Mouse (Mus musculus) heart, embryonic 14.5 days (tissue): Measurements from ENCODE around the gene Adcy5. TPM values are rescaled to one million over a fixed set of nuclear protein-coding genes. Genes with fewer than 3 reads are reported as not detected.

ENCODE experiments used
- ATAC-seq: fragments of 200-750 bp; cut with Nextera tagmentation; 2 replicates; pipeline ENCODE4 v1.8.0; 2017; ENCODE audit warnings: low read depth, moderate TSS enrichment; ENCODE audit not compliant: insufficient number of reproducible peaks, insufficient read depth, low FRiP score
- H3K27ac ChIP-seq, 2 experiments: fragments of 200-500 bp in 1 of 2; fragments of 300-500 bp in 1 of 2; sonication (generic) in 1 of 2; replicated peaks in 1 of 2; 2 replicates each; pipeline ENCODE4 v1.5.1; 2012 to 2014; ENCODE audit warnings: low read depth in 2 of 2, low read length in 2 of 2, control low read depth in 1 of 2, mild to moderate bottlenecking in 1 of 2, mixed read lengths in 1 of 2; ENCODE audit not compliant: control insufficient read depth in 1 of 2, insufficient read depth in 1 of 2
- H3K27me3 ChIP-seq: fragments of 300-500 bp; sonication (generic); 2 replicates; pipeline ENCODE4 v1.6.1; 2014; ENCODE audit warnings: mild to moderate bottlenecking, low read length, control low read depth; ENCODE audit not compliant: control insufficient read depth, insufficient read depth
- H3K36me3 ChIP-seq: fragments of 300-500 bp; sonication (generic); 2 replicates; pipeline ENCODE4 v1.6.1; 2014; ENCODE audit warnings: mild to moderate bottlenecking, control low read depth, low read length, mixed read lengths; ENCODE audit not compliant: control insufficient read depth, insufficient read depth
- H3K4me1 ChIP-seq, 2 experiments: fragments of 200-500 bp in 1 of 2; fragments of 300-500 bp in 1 of 2; sonication (generic) in 1 of 2; 2 replicates each; pipeline ENCODE4 v1.6.1; 2012 to 2014; ENCODE audit warnings: low read length in 2 of 2, control low read depth in 1 of 2, mixed read lengths in 1 of 2; ENCODE audit not compliant: control insufficient read depth in 2 of 2, insufficient read depth in 2 of 2
- H3K4me2 ChIP-seq: fragments of 300-500 bp; sonication (generic); 2 replicates; pipeline ENCODE4 v1.6.1; 2014; ENCODE audit warnings: mild to moderate bottlenecking, low read length
- H3K4me3 ChIP-seq, 2 experiments: fragments of 200-500 bp in 1 of 2; fragments of 300-500 bp in 1 of 2; sonication (generic) in 1 of 2; 2 replicates each; pipeline ENCODE4 v1.5.1; 2012 to 2014; ENCODE audit warnings: low read length in 2 of 2, mild to moderate bottlenecking in 2 of 2, control low read depth in 1 of 2, low read depth in 1 of 2, moderate library complexity in 1 of 2; ENCODE audit not compliant: control insufficient read depth in 1 of 2, insufficient read depth in 1 of 2
- H3K9ac ChIP-seq: fragments of 300-500 bp; sonication (generic); 2 replicates; pipeline ENCODE4 v1.6.1; 2014; ENCODE audit warnings: mild to moderate bottlenecking, low read length
- H3K9me3 ChIP-seq: fragments of 300-500 bp; sonication (generic); 2 replicates; pipeline ENCODE4 v1.6.1; 2016; ENCODE audit warnings: low read length, control low read depth; ENCODE audit not compliant: control insufficient read depth
- WGBS: fragments of 180-500 bp; shearing (Covaris S2); extraction: QIAGEN DNeasy Blood & Tissue Kit; methylation state at CpG from one replicate; pipeline ENCODE4 v1.1.7; 2014; 5-methylcytosine and 5-hydroxymethylcytosine counted together
- polyA plus RNA-seq: library from polyadenylated mRNA; unstranded; fragments of >200 nt; fragmentation: Nextera tagmentation; extraction: Ambion mirVana; gene quantifications from 2 replicates; pipeline ENCODE4 v1.2.1, GENCODE M21; 2014

Adcy5 gene
- polyA plus RNA-seq, 1 experiment from 2014 or later: 11.4 TPM

- H3K9me3 ChIP-seq: no peaks in the 10 kb centered on the region
- peaks cover 11 to 12% of the 10 kb centered on the region in 2 experiments; a peak in 3 of 4 replicates for H3K4me1 ChIP-seq
- no peak overlapping the region for H3K4me2 ChIP-seq
- peaks cover 59% of the 10 kb centered on the region for H3K36me3 ChIP-seq
- WGBS: 82% methylated on average over 7 of the region's 7 CpGs
- H3K9ac ChIP-seq: no peak overlapping the region
- no peaks in the 10 kb centered on the region for H3K27me3 ChIP-seq
- no peak overlapping the region for H3K4me3 ChIP-seq
- H3K27ac ChIP-seq: no peak overlapping the region
- no peak for ATAC-seq
Observed at GRCm38 (mm10) chr16:35305226-35305625, 150.5 kb downstream of the Adcy5 start.

- ATAC-seq: no peak
- no peaks in the 10 kb centered on the region for H3K27me3 ChIP-seq
- H3K27ac ChIP-seq: no peak overlapping the region
- H3K4me2 ChIP-seq: no peak overlapping the region
- no peaks in the 10 kb centered on the region for H3K9me3 ChIP-seq
- peaks cover 15 to 17% of the 10 kb centered on the region in 2 experiments; a peak in 3 of 4 replicates for H3K4me1 ChIP-seq
- 91% methylated on average over 2 of the region's 2 CpGs for WGBS
- H3K9ac ChIP-seq: no peak overlapping the region
- H3K36me3 ChIP-seq: peaks cover 50% of the 10 kb centered on the region
- no peak overlapping the region for H3K4me3 ChIP-seq
Observed at GRCm38 (mm10) chr16:35306631-35307030, 152.0 kb downstream of the Adcy5 start.

GRCm38 (mm10) chr16:35307331-35307730, 152.7 kb downstream of the Adcy5 start:
- 80% methylated on average over 2 of the region's 2 CpGs for WGBS
- peaks cover 15 to 18% of the 10 kb centered on the region in 2 experiments; a peak in 3 of 4 replicates for H3K4me1 ChIP-seq
- H3K4me2 ChIP-seq: no peak overlapping the region
- H3K4me3 ChIP-seq: no peak overlapping the region
- H3K27ac ChIP-seq: no peak overlapping the region
- no peaks in the 10 kb centered on the region for H3K27me3 ChIP-seq
- ATAC-seq: no peak
- H3K9ac ChIP-seq: no peak overlapping the region
- H3K9me3 ChIP-seq: no peaks in the 10 kb centered on the region
- H3K36me3 ChIP-seq: peaks cover 45% of the 10 kb centered on the region

GRCm38 (mm10) chr16:35308016-35308415, 153.3 kb downstream of the Adcy5 start:
- Histone ChIP-seq H3K9me3 (no peaks in the 10 kb centered on the region), H3K27me3 (no peaks in the 10 kb centered on the region), H3K4me2 (no peak overlapping the region), H3K4me3 (no peak overlapping the region), H3K36me3 (peaks cover 44% of the 10 kb centered on the region), H3K9ac (no peak overlapping the region), H3K4me1 (peaks cover 15 to 18% of the 10 kb centered on the region in 2 experiments; a peak in 3 of 4 replicates), H3K27ac (peak overlapping the region; percentile 29 to 68; a peak in 3 of 4 replicates)
- ATAC-seq: no peak
- 86% methylated on average over 6 of the region's 6 CpGs for whole genome bisulfite sequencing

- Histone ChIP-seq H3K9ac (no peak overlapping the region), H3K36me3 (peaks cover 44% of the 10 kb centered on the region), H3K27ac (peak overlapping the region in 1 of 2 experiments; percentile 68; a peak in 1 of 4 replicates), H3K4me1 (peaks cover 15 to 18% of the 10 kb centered on the region in 2 experiments; a peak in 3 of 4 replicates), H3K27me3 (no peaks in the 10 kb centered on the region), H3K4me3 (no peak overlapping the region), H3K4me2 (no peak overlapping the region), H3K9me3 (no peaks in the 10 kb centered on the region)
- no peak for ATAC-seq
- WGBS: 74% methylated on average over 6 of the region's 6 CpGs
Observed at GRCm38 (mm10) chr16:35308486-35309143, 153.9 kb downstream of the Adcy5 start.

- 87% methylated on average over 4 of the region's 4 CpGs for WGBS
Observed at GRCm38 (mm10) chr16:35309634-35310033, 155.0 kb downstream of the Adcy5 start.

GRCm38 (mm10) chr16:35310551-35311110, 156.0 kb downstream of the Adcy5 start:
- peaks cover 15 to 21% of the 10 kb centered on the region in 2 experiments; a peak in 3 of 4 replicates for H3K4me1 ChIP-seq
- no peak; the same call in 1 of the 2 replicates for ATAC-seq
- H3K9ac ChIP-seq: no peak overlapping the region
- H3K9me3 ChIP-seq: no peaks in the 10 kb centered on the region
- H3K27ac ChIP-seq: no peak overlapping the region
- H3K4me2 ChIP-seq: no peak overlapping the region
- 25% methylated on average over 2 of the region's 2 CpGs for WGBS
- peaks cover 31% of the 10 kb centered on the region for H3K36me3 ChIP-seq
- H3K27me3 ChIP-seq: no peaks in the 10 kb centered on the region
- H3K4me3 ChIP-seq: no peak overlapping the region

More at GRCm38 (mm10) chr16:35309634-35310033, 155.0 kb downstream of the Adcy5 start:
- Histone ChIP-seq H3K4me1 (peaks cover 15 to 18% of the 10 kb centered on the region in 2 experiments; a peak in 3 of 4 replicates), H3K4me3 (no peak overlapping the region), H3K9ac (no peak overlapping the region), H3K36me3 (peaks cover 41% of the 10 kb centered on the region), H3K27me3 (no peaks in the 10 kb centered on the region), H3K4me2 (no peak overlapping the region), H3K27ac (no peak overlapping the region), H3K9me3 (no peaks in the 10 kb centered on the region)
- no peak for ATAC-seq
